Mouse (Mus musculus): Measurements from ENCODE around the gene Efhc2.

Gene Efhc2
- long read RNA-seq, experiment 1, partial matches to known transcripts, result 0 of 2 reads
- long read RNA-seq, experiment 1, other reads (novel, unspliced or antisense), result 1 of 2 reads
- long read RNA-seq, experiment 2, partial matches to known transcripts, result 0 of 1 reads
- long read RNA-seq, experiment 2, other reads (novel, unspliced or antisense), result 0 of 1 reads

- intact Hi-C loops (cut with DNase I), result no loop called here
Observed at GRCm38 (mm10) chrX:17319126-17319583, at the start of gene Efhc2. Gene Efhc2 (minus strand): TSS chrX:17319368.

GRCm38 (mm10) chrX:17365114-17365513, 45.9 kb upstream of the Efhc2 start:
- intact Hi-C loops (cut with DNase I), result no loop called here

DNA sequence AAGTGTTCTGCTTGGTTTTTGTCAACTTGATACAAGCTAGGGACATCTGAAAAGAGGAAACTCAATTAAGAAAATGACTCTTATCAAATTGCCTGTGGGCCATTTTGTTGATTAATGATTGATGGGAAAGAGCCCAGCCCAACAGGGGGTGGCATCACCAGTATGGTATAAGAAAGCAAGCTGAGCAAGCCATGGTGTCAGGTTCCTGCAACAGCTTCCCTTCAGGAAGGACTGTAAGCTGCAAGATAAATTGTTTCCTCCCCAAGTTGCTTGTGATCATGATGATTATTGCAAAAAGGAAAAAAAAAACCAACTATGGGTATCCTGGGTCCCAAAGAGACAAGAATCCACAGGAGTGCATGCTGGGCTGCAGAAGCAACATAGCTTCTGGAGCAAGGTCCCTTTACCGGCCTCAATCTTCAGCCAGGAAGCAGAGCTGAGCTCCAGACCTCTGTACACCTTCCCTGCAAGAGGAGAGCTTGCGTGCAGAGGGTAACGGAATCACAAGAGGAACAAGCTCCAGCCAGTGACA, 18.8 kb downstream of the Efhc2 start:
- intact Hi-C loops (cut with DNase I), result no loop called here

GRCm38 (mm10) chrX:17283899-17284298, 35.3 kb downstream of the Efhc2 start:
- intact Hi-C loops (cut with DNase I), result no loop called here

GRCm38 (mm10) chrX:17225141-17225540, 94.0 kb downstream of the Efhc2 start:
- intact Hi-C loops (cut with DNase I), result no loop called here

DNA sequence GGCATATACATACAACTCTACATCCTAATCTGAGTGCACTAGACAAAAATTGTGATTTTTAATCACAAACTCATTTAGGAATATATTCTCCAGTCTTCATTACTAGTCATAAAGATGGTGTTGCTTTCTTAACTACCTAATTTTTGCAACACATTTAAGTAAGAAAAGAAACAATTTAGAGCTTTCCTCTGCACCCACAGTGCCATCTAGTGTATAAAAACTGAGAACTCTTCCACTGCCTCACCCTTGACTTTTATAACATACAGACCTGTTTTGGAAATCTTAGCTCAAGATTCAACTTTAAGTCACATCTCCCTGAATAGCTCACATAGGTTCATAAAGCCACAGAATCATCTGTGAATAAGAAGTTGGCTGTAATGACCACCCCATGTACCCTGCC, 101.7 kb downstream of the Efhc2 start:
- intact Hi-C loops (cut with DNase I), result loop anchor here (2.0 kb wide), 1 partner anchor 323 kb away; no protein-coding TSS in a partner anchor

- intact Hi-C loops (cut with DNase I), result no loop called here
Observed at GRCm38 (mm10) chrX:17213515-17213914, 105.7 kb downstream of the Efhc2 start.

- intact Hi-C loops (cut with DNase I), result no loop called here
Observed at GRCm38 (mm10) chrX:17175748-17176147, 143.4 kb downstream of the Efhc2 start.

- intact Hi-C loops (cut with DNase I), result no loop called here
Observed at GRCm38 (mm10) chrX:17165638-17166037, 153.5 kb downstream of the Efhc2 start.
